Mouse (Mus musculus) C2C12 (cell line): ENCODE measurements around the gene Rnf220.

Source experiments
- CTCF ChIP-seq: IDR thresholded peaks from one replicate; pipeline ENCODE4 v1.5.1; 2011; ENCODE audit not compliant: control insufficient read depth, insufficient read depth, insufficient read length
- MAX ChIP-seq: IDR thresholded peaks from one replicate; pipeline ENCODE4 v1.6.1; 2011; ENCODE audit warnings: mild to moderate bottlenecking, control low read depth
- MYOD1 ChIP-seq: IDR thresholded peaks from one replicate; pipeline ENCODE4 v1.6.1; 2011; ENCODE audit warnings: low read depth; ENCODE audit not compliant: control insufficient read depth, insufficient read length
- MYOG ChIP-seq: IDR thresholded peaks from one replicate; pipeline ENCODE4 v1.6.1; 2011; ENCODE audit not compliant: control insufficient read depth, insufficient read length; ENCODE audit errors: extremely low read depth

GRCm38 (mm10) chr4:117252351-117252750, 244.5 kb downstream of the Rnf220 start:
- no peak for TF ChIP-seq CTCF
- TF ChIP-seq MYOG = no peak
- no peak for TF ChIP-seq MAX
- TF ChIP-seq MYOD1 = no peak
